Mouse (Mus musculus): ENCODE measurements around the gene Zfp276. TPM values are rescaled to one million over a fixed set of nuclear protein-coding genes. Genes with fewer than 3 reads are reported as not detected.

The Zfp276 gene
- polyA plus RNA-seq (2014; fragmentation: Illumina TruSeq; extraction: RNeasy Lipid Tissue Mini Kit (QIAGEN cat#74804); ENCODE audit: low read depth, low replicate concordance), result 1.5 TPM

GRCm38 (mm10) chr8:123254099-123254885, at the start of gene Zfp276, which contains the start of gene Vps9d1:
TSS of gene Zfp276 (plus strand) at chr8:123254195.
TSS of gene Vps9d1 (minus strand) at chr8:123254348.

DNA sequence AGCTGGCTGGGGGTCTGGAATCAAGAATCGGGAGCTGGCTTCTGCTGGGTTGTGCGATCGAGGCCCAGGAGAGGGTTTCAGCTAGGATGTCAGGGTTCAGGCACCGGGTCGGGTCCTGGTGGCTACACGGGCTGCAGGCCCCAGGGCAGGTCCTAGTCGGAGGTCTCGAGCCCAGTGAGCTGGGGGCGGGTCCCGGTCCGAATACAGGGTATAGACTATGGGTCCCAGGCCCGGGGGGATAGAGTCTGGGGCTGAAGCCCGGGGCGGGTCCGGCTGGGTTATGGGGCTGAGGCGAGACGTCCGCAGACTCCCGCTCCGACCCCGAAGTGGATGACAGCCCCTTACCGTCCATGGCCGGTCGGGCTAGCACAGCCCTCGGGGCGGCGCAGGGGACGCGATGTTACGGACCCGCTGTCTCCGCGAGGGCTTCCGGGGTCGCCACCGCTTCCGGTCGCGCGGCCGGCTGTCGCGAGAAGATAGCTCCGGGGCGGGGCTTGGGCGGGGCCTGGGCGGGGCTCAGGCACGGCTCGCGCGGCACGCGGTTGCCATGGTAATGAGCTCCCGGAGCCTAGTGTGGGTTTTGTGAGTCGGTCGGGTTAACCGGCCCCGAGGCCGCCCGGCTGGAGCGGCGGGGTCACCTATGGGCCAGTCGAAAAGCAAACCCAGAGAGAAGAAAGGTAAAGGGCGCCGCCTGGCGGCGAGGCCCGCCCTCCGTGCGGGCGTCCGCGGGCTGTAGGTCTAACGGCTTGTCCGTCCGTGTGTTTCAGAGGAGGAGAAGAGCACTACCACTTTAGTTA, 41.5 kb upstream of the Zfp276 start, which contains the start of the genes Chmp1a and Spata33:
TSS of gene Chmp1a (minus strand) at position 443 of the 797 bp plus-strand sequence.
TSS of gene Spata33 (plus strand) at position 512 of the 797 bp plus-strand sequence.

GRCm38 (mm10) chr8:123224278-123225266, 29.4 kb upstream of the Zfp276 start, which contains the start of gene Cdk10:
TSS of gene Cdk10 (plus strand) at chr8:123224842.

GRCm38 (mm10) chr8:123235520-123236497, 18.2 kb upstream of the Zfp276 start, which contains the start of gene Spata2l:
TSS of gene Spata2l (minus strand) at chr8:123236233.

GRCm38 (mm10) chr8:123318467-123318911, 64.5 kb downstream of the Zfp276 start, which contains the start of gene Fanca:
TSS of gene Fanca (minus strand) at chr8:123318576.

Other genes starting within 250 kb of the Zfp276 start
- gene Ankrd11, start 211.9 kb upstream of the Zfp276 start, polyA plus RNA-seq (2014; fragmentation: Illumina TruSeq; extraction: RNeasy Lipid Tissue Mini Kit (QIAGEN cat#74804); ENCODE audit: low read depth, low replicate concordance), result 31.1 TPM
- 25.1 TPM for gene Spg7, start 191.3 kb upstream of the Zfp276 start, polyA plus RNA-seq (2014; fragmentation: Illumina TruSeq; extraction: RNeasy Lipid Tissue Mini Kit (QIAGEN cat#74804); ENCODE audit: low read depth, low replicate concordance)
- gene Rpl13, start 151.8 kb upstream of the Zfp276 start, polyA plus RNA-seq (2014; fragmentation: Illumina TruSeq; extraction: RNeasy Lipid Tissue Mini Kit (QIAGEN cat#74804); ENCODE audit: low read depth, low replicate concordance), result 31.0 TPM
- not detected for gene Cpne7, start 136.8 kb upstream of the Zfp276 start, polyA plus RNA-seq (2014; fragmentation: Illumina TruSeq; extraction: RNeasy Lipid Tissue Mini Kit (QIAGEN cat#74804); ENCODE audit: low read depth, low replicate concordance)
- gene Sult5a1, start 95.9 kb upstream of the Zfp276 start, polyA plus RNA-seq (2014; fragmentation: Illumina TruSeq; extraction: RNeasy Lipid Tissue Mini Kit (QIAGEN cat#74804); ENCODE audit: low read depth, low replicate concordance), result not detected
- gene Dpep1, start 68.0 kb upstream of the Zfp276 start, polyA plus RNA-seq (2014; fragmentation: Illumina TruSeq; extraction: RNeasy Lipid Tissue Mini Kit (QIAGEN cat#74804); ENCODE audit: low read depth, low replicate concordance), result 30.5 TPM
- gene Chmp1a, start 41.4 kb upstream of the Zfp276 start, polyA plus RNA-seq (2014; fragmentation: Illumina TruSeq; extraction: RNeasy Lipid Tissue Mini Kit (QIAGEN cat#74804); ENCODE audit: low read depth, low replicate concordance), result 5.1 TPM
- gene Spata33, start 41.4 kb upstream of the Zfp276 start, polyA plus RNA-seq (2014; fragmentation: Illumina TruSeq; extraction: RNeasy Lipid Tissue Mini Kit (QIAGEN cat#74804); ENCODE audit: low read depth, low replicate concordance), result 2.0 TPM
- gene Cdk10, start 29.4 kb upstream of the Zfp276 start, polyA plus RNA-seq (2014; fragmentation: Illumina TruSeq; extraction: RNeasy Lipid Tissue Mini Kit (QIAGEN cat#74804); ENCODE audit: low read depth, low replicate concordance), result 1.2 TPM
- gene Spata2l, start 18.0 kb upstream of the Zfp276 start, polyA plus RNA-seq (2014; fragmentation: Illumina TruSeq; extraction: RNeasy Lipid Tissue Mini Kit (QIAGEN cat#74804); ENCODE audit: low read depth, low replicate concordance), result 0.49 TPM
- 1.2 TPM for gene Vps9d1, start 153 bp downstream of the Zfp276 start, polyA plus RNA-seq (2014; fragmentation: Illumina TruSeq; extraction: RNeasy Lipid Tissue Mini Kit (QIAGEN cat#74804); ENCODE audit: low read depth, low replicate concordance)
- 0.32 TPM for gene Fanca, start 64.4 kb downstream of the Zfp276 start, polyA plus RNA-seq (2014; fragmentation: Illumina TruSeq; extraction: RNeasy Lipid Tissue Mini Kit (QIAGEN cat#74804); ENCODE audit: low read depth, low replicate concordance)
- gene Spire2, start 78.5 kb downstream of the Zfp276 start, polyA plus RNA-seq (2014; fragmentation: Illumina TruSeq; extraction: RNeasy Lipid Tissue Mini Kit (QIAGEN cat#74804); ENCODE audit: low read depth, low replicate concordance), result not detected
- gene Tcf25, start 119.6 kb downstream of the Zfp276 start, polyA plus RNA-seq (2014; fragmentation: Illumina TruSeq; extraction: RNeasy Lipid Tissue Mini Kit (QIAGEN cat#74804); ENCODE audit: low read depth, low replicate concordance), result 183 TPM
- gene Mc1r, start 152.9 kb downstream of the Zfp276 start, polyA plus RNA-seq (2014; fragmentation: Illumina TruSeq; extraction: RNeasy Lipid Tissue Mini Kit (QIAGEN cat#74804); ENCODE audit: low read depth, low replicate concordance), result not detected
- not detected for gene Tubb3, start 157.2 kb downstream of the Zfp276 start, polyA plus RNA-seq (2014; fragmentation: Illumina TruSeq; extraction: RNeasy Lipid Tissue Mini Kit (QIAGEN cat#74804); ENCODE audit: low read depth, low replicate concordance)
- gene Def8, start 169.3 kb downstream of the Zfp276 start, polyA plus RNA-seq (2014; fragmentation: Illumina TruSeq; extraction: RNeasy Lipid Tissue Mini Kit (QIAGEN cat#74804); ENCODE audit: low read depth, low replicate concordance), result 10.8 TPM
- gene Afg3l1, start 223.7 kb downstream of the Zfp276 start, polyA plus RNA-seq (2014; fragmentation: Illumina TruSeq; extraction: RNeasy Lipid Tissue Mini Kit (QIAGEN cat#74804); ENCODE audit: low read depth, low replicate concordance), result 10.0 TPM